Mouse (Mus musculus): Measurements from ENCODE around the gene Ankib1.

GRCm38 (mm10) chr5:3800041-3800440 lies 2.7 kb downstream of the Ankib1 start:
- TF ChIP-seq POLR2A (IDR thresholded peaks at IDR 0.05; ENCODE audit: control insufficient read depth, low read depth, low read length) (no peak), CTCF (IDR thresholded peaks at IDR 0.05; ENCODE audit: control insufficient read depth, insufficient read depth, insufficient replicate concordance, low read depth, low read length) (no peak)
